Comparison of ENCODE assay signal across 10 mouse cellular contexts in the genomic region with DNA sequence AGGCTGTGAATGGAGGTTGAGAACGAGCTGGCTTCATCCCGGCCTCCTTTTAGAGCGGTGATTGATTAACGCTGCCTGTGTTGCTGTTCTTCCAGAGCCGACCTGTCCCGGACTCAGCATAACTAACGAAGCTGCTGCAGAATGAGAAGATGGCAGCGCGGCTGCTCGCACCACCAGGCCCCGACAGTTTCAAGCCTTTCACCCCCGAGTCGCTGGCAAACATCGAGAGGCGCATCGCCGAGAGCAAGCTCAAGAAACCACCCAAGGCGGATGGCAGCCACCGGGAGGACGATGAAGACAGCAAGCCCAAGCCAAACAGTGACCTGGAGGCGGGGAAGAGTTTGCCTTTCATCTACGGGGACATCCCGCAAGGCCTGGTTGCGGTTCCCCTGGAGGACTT.
DNase-seq lines count a peak whose midpoint lies in the region; ATAC-seq and TF ChIP-seq lines count a peak whose summit lies in the region.
"Had no signal": no experiment of that assay in that cellular context is flagged by ENCODE, and none has a peak within 500 bp of the region (broad histone marks: within the 10 kb centered on the region; RNA-seq: fewer than 3 reads in every experiment).

No protein-coding gene starts in this region.

- WGBS in midbrain, embryonic 11.5 days = 79% methylated on average over 24 of the region's 24 CpGs
- 75% methylated on average over 24 of the region's 24 CpGs for WGBS in midbrain, embryonic 13.5 days
- 42% methylated on average over 24 of the region's 24 CpGs for WGBS in stomach, embryonic 15.5 days

- H3K9ac ChIP-seq in midbrain, embryonic 11.5 days (ENCODE audit: low read length) = peak overlapping the region; percentile 9; the same call in 1 of the 2 replicates
- H3K9ac ChIP-seq in midbrain, embryonic 13.5 days (replicated peaks) = no peak overlapping the region; the same call in 1 of the 2 replicates
- no peak overlapping the region for H3K9ac ChIP-seq in stomach, embryonic 15.5 days

- H3K4me3 ChIP-seq in gastrocnemius, adult 2 months = peak overlapping the region; percentile 28
- H3K4me3 ChIP-seq in midbrain, embryonic 11.5 days (ENCODE audit: low read depth, low read length) = no peak overlapping the region
- H3K4me3 ChIP-seq in midbrain, embryonic 13.5 days (replicated peaks) = no peak overlapping the region
- peak overlapping the region; percentile 17 for H3K4me3 ChIP-seq in stomach, embryonic 15.5 days (replicated peaks)

- no peak for TF ChIP-seq CTCF in gastrocnemius, adult 2 months (IDR thresholded peaks at IDR 0.05)

- intact Hi-C loops in gastrocnemius, adult 2 months (cut with DNase I) = no loop called here
- intact Hi-C loops in gastrocnemius, postnatal 36 days (cut with DNase I) = no loop called here

- H3K36me3 ChIP-seq in midbrain, embryonic 11.5 days (ENCODE audit: control insufficient read depth, insufficient read depth, low read length) = no peaks in the 10 kb centered on the region
- peaks cover 23% of the 10 kb centered on the region for H3K36me3 ChIP-seq in midbrain, embryonic 13.5 days
- no peaks in the 10 kb centered on the region for H3K36me3 ChIP-seq in stomach, embryonic 15.5 days

- no peak overlapping the region for H3K4me2 ChIP-seq in midbrain, embryonic 11.5 days
- H3K4me2 ChIP-seq in midbrain, embryonic 13.5 days (replicated peaks) = no peak overlapping the region; the same call in 1 of the 2 replicates
- H3K4me2 ChIP-seq in stomach, embryonic 15.5 days = peak overlapping the region; percentile 28; the same call in 1 of the 2 replicates

- no peaks in the 10 kb centered on the region for H3K9me3 ChIP-seq in midbrain, embryonic 11.5 days (ENCODE audit: control insufficient read depth, low read length)
- no peaks in the 10 kb centered on the region for H3K9me3 ChIP-seq in midbrain, embryonic 13.5 days
- no peaks in the 10 kb centered on the region for H3K9me3 ChIP-seq in stomach, embryonic 15.5 days

- no peak overlapping the region for H3K27ac ChIP-seq in gastrocnemius, adult 2 months
- H3K27ac ChIP-seq in midbrain, embryonic 11.5 days (ENCODE audit: low read depth, low read length) = no peak overlapping the region
- H3K27ac ChIP-seq in midbrain, embryonic 13.5 days = no peak overlapping the region
- no peak overlapping the region for H3K27ac ChIP-seq in stomach, embryonic 15.5 days

- H3K4me1 ChIP-seq in midbrain, embryonic 11.5 days (ENCODE audit: control insufficient read depth, insufficient read depth, low read length) = no peaks in the 10 kb centered on the region
- H3K4me1 ChIP-seq in midbrain, embryonic 13.5 days (replicated peaks) = peaks cover 22% of the 10 kb centered on the region
- H3K4me1 ChIP-seq in stomach, embryonic 15.5 days = 0 out of 2 replicates have a peak, but pooled peaks cover 4% of the 10 kb centered on the region

- no peak for ATAC-seq in midbrain, embryonic 11.5 days (ENCODE audit: low FRiP score)
- ATAC-seq in midbrain, embryonic 13.5 days = no peak
- no peak for ATAC-seq in stomach, embryonic 15.5 days (ENCODE audit: insufficient read depth, low FRiP score, low read depth)

- no peaks in the 10 kb centered on the region for H3K27me3 ChIP-seq in midbrain, embryonic 11.5 days (ENCODE audit: control insufficient read depth, insufficient read depth, low read length)
- H3K27me3 ChIP-seq in midbrain, embryonic 13.5 days = no peaks in the 10 kb centered on the region
- no peaks in the 10 kb centered on the region for H3K27me3 ChIP-seq in stomach, embryonic 15.5 days (replicated peaks)

- no peak for DNase-seq in gastrocnemius, adult 2 months
- no peak for DNase-seq in gastrocnemius, postnatal 36 days
- DNase-seq in midbrain, embryonic 11.5 days (ENCODE audit: low spot score, missing footprints) = no peak
- peak; percentile 8 for DNase-seq in kidney, postnatal 14 days
- DNase-seq in spleen, adult 18-20 months = no peak
- DNase-seq in ovary, adult 18-20 months (ENCODE audit: low spot score) = no peak
- DNase-seq: cerebellum, adult 18-20 months; lung, postnatal 10 days had no signal

Comparison
In these comparisons a context has a peak if more than half of its experiments do, and no peak if none do; other contexts are left out.
1. H3K4me3 ChIP-seq: peak in gastrocnemius, adult 2 months (single experiment) and stomach, embryonic 15.5 days (single experiment); none in midbrain, embryonic 11.5 days (single experiment) and midbrain, embryonic 13.5 days (single experiment).